Mouse (Mus musculus) heart, embryonic 12.5 days (tissue): Measurements from ENCODE around the gene Nrsn2. TPM values are rescaled to one million over a fixed set of nuclear protein-coding genes. Genes with fewer than 3 reads are reported as not detected.

Experiments
- ATAC-seq: fragments of 200-750 bp; cut with Nextera tagmentation; 2 replicates; pipeline ENCODE4 v1.8.0; 2017; ENCODE audit warnings: moderate TSS enrichment, moderate library complexity; ENCODE audit not compliant: insufficient number of reproducible peaks, low FRiP score
- H3K27ac ChIP-seq: fragments of 300-500 bp; sonication (generic); 2 replicates; pipeline ENCODE4 v1.5.1; 2016; ENCODE audit warnings: mild to moderate bottlenecking, moderate library complexity; ENCODE audit not compliant: poor library complexity, severe bottlenecking
- H3K27me3 ChIP-seq: fragments of 300-500 bp; sonication (generic); replicated peaks from 2 replicates; pipeline ENCODE4 v1.6.1; 2016; ENCODE audit warnings: mild to moderate bottlenecking, moderate library complexity
- H3K36me3 ChIP-seq: fragments of 300-500 bp; sonication (generic); 2 replicates; pipeline ENCODE4 v1.6.1; 2016; ENCODE audit warnings: mild to moderate bottlenecking, moderate library complexity
- H3K4me1 ChIP-seq: fragments of 300-500 bp; sonication (generic); replicated peaks from 2 replicates; pipeline ENCODE4 v1.6.1; 2016; ENCODE audit warnings: mild to moderate bottlenecking
- H3K4me2 ChIP-seq: fragments of 300-500 bp; sonication (generic); 2 replicates; pipeline ENCODE4 v1.6.1; 2016; ENCODE audit warnings: mild to moderate bottlenecking, moderate library complexity
- H3K4me3 ChIP-seq: fragments of 300-500 bp; sonication (generic); 2 replicates; pipeline ENCODE4 v1.5.1; 2016; ENCODE audit warnings: mild to moderate bottlenecking
- H3K9ac ChIP-seq: fragments of 300-500 bp; sonication (generic); 2 replicates; pipeline ENCODE4 v1.6.1; 2016; ENCODE audit warnings: mild to moderate bottlenecking, moderate library complexity
- H3K9me3 ChIP-seq: fragments of 300-500 bp; sonication (generic); replicated peaks from 2 replicates; pipeline ENCODE4 v1.6.1; 2016; ENCODE audit warnings: mild to moderate bottlenecking, moderate library complexity
- WGBS: fragments of 180-500 bp; shearing (Covaris S2); methylation state at CpG from one replicate; pipeline ENCODE4 v1.1.7; 2016; 5-methylcytosine and 5-hydroxymethylcytosine counted together
- polyA plus RNA-seq: library from polyadenylated mRNA; unstranded; fragments of >200 nt; fragmentation: Nextera tagmentation; extraction: Ambion mirVana; gene quantifications from 2 replicates; pipeline ENCODE4 v1.2.1, GENCODE M21; 2016

The Nrsn2 gene
- polyA plus RNA-seq, 1 experiment from 2014 or later, result 3.8 TPM

DNA sequence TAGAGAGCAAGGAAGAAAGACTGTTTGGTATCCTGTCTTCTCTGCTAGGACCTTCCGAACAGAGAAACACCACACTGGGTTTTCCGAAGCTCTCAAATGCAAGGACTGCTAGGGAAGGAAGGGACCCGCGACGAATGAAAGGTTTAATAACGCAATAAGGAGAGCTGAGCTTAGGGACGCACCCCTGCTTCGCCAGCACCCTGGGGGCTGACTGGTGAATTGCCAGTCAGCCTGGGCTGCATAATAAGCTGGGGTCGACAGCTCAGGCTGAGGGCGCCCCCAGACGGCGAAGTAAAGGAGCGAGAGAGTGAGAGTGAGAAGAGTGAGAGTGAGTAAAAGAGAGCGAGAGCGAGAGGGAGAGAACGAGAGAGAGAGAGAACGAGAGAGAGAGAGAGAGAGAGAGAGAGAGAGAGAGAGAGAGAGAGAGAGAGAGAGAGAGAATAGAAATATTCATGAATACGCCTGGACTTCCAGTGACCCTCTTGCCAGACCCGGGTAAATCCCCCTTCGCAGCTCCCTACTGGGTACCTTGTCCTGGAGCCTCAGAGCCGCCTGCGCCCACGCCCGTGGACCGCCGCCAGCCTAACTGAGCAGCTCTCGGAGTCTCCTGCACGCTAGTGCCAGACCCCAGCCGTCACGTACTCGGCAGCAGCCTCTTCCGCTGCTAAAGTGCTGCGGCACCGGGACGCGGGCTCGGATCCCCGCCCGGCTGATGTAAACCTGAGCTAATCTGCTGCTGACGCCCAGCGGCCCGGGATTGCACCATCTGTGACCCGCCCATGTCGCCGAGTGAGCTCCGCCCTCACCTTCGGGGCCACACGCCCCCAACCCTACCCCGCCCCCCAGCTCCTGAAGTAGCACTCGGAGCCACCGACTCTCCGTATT, 32.9 kb downstream of the Nrsn2 start, which contains the start of gene Trib3:
Gene Trib3 (minus strand): TSS at position 704 of the 885 bp plus-strand sequence.
- no peaks in the 10 kb centered on the region for H3K36me3 ChIP-seq
- peak within 1 kb of the TSS; percentile 33 for H3K27ac ChIP-seq
- H3K4me3 ChIP-seq, result peak within 1 kb of the TSS; percentile 59
- no peaks in the 10 kb centered on the region for H3K9me3 ChIP-seq
- peak within 1 kb of the TSS; percentile 87 for H3K4me2 ChIP-seq
- peak; percentile 94 for ATAC-seq
- 0 out of 2 replicates have a peak, but pooled peaks cover 4% of the 10 kb centered on the region for H3K27me3 ChIP-seq
- peaks cover 25% of the 10 kb centered on the region for H3K4me1 ChIP-seq
- peak within 1 kb of the TSS; percentile 68 for H3K9ac ChIP-seq
- under 1% methylated on average over 52 of the region's 52 CpGs for WGBS

DNA sequence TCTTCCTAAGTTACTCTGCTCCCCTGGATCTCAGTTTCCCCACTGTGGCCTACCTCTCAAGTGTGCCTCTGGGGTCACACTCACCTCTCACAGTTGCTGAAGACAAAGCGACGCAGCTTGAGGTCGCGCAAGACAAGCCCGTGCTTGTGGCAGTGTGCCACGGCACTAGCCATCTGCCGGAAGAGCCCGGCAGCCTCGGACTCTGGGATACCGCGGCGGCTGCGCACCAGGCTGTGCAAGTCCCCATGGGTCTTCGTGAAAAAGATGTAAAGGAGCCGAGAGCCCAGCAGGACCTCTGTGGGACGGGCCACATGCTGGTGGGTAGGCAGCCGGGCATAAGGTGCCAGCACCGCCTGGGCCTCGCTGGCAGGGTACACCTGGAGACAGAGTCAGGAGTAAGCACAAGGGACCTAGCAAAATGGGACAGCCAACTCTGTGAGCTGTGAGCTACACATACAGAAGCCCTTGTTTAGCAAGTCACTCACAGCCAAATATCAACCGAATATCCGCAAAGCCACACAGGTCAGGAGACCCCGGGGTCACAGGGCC, 36.7 kb downstream of the Nrsn2 start:
- H3K9me3 ChIP-seq, result no peaks in the 10 kb centered on the region
- no peak overlapping the region for H3K4me3 ChIP-seq
- no peak for ATAC-seq
- peaks cover 28% of the 10 kb centered on the region for H3K4me1 ChIP-seq
- no peaks in the 10 kb centered on the region for H3K27me3 ChIP-seq
- H3K4me2 ChIP-seq, result no peak overlapping the region
- no peaks in the 10 kb centered on the region for H3K36me3 ChIP-seq
- no peak overlapping the region for H3K27ac ChIP-seq
- H3K9ac ChIP-seq, result no peak overlapping the region
- WGBS, result 78% methylated on average over 22 of the region's 22 CpGs

DNA sequence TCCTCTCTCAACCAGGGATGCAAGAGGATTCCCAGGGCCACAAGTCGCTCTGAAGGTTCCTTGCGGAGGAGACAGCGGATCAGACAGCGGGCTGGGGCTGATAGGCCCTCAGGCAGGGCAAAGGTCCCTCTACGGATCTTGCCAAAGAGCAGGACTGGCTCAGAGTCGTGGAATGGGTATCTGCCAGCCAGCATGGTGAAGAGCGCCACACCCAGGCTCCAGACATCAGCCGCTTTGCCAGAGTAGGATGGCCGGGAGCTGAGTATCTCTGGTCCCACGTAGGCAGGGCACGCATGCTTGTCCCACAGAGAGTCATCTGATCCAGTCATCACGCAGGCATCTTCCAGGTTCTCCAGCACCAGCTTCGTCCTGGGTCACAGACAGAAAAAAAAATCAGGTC, 38.1 kb downstream of the Nrsn2 start:
- Histone ChIP-seq H3K27me3 (no peaks in the 10 kb centered on the region), H3K4me2 (no peak overlapping the region), H3K4me3 (no peak overlapping the region), H3K9ac (no peak overlapping the region), H3K4me1 (peaks cover 27% of the 10 kb centered on the region), H3K36me3 (no peaks in the 10 kb centered on the region), H3K9me3 (no peaks in the 10 kb centered on the region), H3K27ac (no peak overlapping the region)
- WGBS, result 82% methylated on average over 13 of the region's 13 CpGs
- no peak for ATAC-seq

DNA sequence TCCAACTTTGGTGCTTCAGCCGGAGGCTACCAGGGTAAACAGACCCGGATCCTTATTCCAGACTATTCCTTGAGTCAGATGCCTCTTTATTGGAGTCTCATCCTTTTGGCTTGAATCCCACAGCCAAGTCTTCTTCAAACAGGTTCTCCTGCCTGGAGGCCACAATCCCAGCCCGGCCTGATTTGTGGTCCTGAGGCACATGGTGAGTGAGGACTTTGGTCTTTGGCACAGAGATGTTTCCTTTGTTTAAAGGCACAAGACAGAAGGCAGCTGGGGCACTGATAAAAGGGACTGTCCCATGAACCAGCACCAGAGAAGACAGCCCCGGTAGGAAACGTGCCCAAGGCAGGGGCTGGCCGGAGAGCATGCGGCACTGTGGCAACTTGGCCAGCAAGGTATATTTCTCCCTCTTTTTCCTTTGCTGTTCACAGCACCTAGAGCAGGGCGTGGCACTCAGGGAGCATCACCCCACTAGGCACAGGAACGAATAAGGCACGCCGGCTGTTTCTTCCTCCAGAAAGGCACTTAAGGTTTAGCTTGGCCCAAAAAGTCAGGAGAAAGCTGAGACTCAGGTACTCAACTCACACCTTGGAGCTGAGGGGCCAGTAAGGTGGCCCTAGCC, 38.7 kb downstream of the Nrsn2 start:
- Histone ChIP-seq H3K36me3 (no peaks in the 10 kb centered on the region), H3K27ac (no peak overlapping the region), H3K9me3 (no peaks in the 10 kb centered on the region), H3K4me3 (no peak overlapping the region), H3K4me2 (no peak overlapping the region), H3K9ac (no peak overlapping the region), H3K4me1 (peaks cover 24% of the 10 kb centered on the region), H3K27me3 (no peaks in the 10 kb centered on the region)
- WGBS, result 87% methylated on average over 11 of the region's 11 CpGs
- ATAC-seq, result no peak

DNA sequence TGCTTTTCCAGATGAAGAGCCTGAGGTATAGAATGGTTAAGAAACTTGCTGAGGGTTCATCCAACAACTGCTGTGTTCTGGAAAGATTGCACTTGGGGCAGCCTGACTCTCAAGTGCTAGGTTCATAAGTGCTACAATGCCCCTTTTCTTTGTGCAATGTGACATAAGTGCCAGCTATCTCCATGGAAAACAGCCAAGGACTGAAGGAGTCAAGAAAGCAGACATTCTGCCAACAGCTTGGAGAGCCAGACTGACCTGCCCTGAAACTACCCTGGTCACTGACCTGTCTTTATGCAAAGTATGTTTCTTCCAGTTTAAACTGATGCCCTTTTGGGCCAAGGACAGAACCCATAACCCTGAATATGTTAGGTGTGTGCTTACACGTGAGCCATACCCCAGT, 39.6 kb downstream of the Nrsn2 start:
- Histone ChIP-seq H3K9me3 (no peaks in the 10 kb centered on the region), H3K4me1 (peaks cover 24% of the 10 kb centered on the region), H3K27ac (no peak overlapping the region; the same call in 1 of the 2 replicates), H3K4me3 (no peak overlapping the region), H3K4me2 (no peak overlapping the region), H3K27me3 (no peaks in the 10 kb centered on the region), H3K36me3 (no peaks in the 10 kb centered on the region), H3K9ac (no peak overlapping the region)
- WGBS, result 69% methylated on average over 1 of the region's 1 CpGs
- no peak for ATAC-seq

DNA sequence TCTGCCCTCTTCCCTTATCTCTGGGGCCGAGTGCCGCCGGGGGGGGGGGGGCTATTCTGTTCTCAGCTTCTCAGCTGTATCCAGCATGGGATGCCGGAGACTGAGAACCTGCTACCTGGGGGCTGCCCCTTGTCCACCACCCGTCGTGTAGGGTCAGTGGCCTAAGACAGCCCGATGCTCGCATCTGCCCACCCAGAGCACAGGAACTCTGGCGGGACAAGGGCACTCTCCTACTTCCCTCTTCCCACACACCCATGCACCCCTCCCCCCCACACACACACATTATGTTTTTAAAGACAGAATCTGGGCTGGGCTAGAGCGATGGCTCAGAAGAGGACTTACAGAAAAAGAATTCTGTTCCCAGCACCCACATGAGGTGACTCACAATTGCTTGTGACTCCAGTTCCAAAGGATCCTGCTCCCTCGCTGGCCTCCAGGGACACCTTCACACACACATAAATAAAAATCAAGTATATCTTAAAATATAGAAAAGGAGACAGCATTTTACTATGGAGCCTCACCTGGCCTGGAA, 41.1 kb downstream of the Nrsn2 start:
- H3K4me1 ChIP-seq, result peaks cover 36% of the 10 kb centered on the region
- H3K4me2 ChIP-seq, result no peak overlapping the region
- H3K36me3 ChIP-seq, result 0 out of 2 replicates have a peak, but pooled peaks cover 5% of the 10 kb centered on the region
- H3K9me3 ChIP-seq, result no peaks in the 10 kb centered on the region
- no peak overlapping the region for H3K27ac ChIP-seq
- H3K27me3 ChIP-seq, result no peaks in the 10 kb centered on the region
- H3K4me3 ChIP-seq, result no peak overlapping the region
- no peak overlapping the region for H3K9ac ChIP-seq
- ATAC-seq, result no peak
- WGBS, result 34% methylated on average over 11 of the region's 11 CpGs

DNA sequence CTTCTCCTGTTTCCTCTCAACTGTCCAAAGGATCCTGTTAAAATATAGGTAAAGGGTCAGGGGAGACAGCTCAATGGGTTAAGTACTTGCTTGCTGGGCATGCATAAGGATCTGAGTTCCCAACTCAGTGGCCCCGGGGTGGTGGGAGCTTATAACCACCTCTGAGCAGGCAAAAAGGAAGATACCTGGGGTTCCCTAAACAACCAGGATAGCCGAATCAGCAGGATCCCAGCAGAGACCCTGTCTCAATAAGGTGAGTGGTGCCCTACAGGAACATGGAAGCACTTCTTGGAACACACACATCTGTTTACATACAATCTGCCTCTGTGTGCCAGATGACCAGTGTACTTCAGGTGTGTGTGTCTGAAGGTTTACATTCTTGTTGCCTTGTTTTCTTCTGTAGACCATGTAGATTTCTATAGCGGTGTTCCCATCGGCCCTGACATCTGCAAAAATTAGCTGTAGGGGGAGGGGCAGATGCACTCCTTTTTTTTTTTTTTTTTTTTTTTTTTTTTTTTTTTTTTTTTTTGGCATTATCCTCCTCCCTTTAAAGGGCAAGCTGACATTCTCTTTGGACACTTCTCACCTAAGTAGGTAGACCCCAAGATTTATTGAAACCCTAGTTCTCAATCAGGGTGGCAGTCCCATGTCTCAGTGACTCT, 43.0 kb downstream of the Nrsn2 start:
- H3K36me3 ChIP-seq, result peaks cover 19% of the 10 kb centered on the region; the same call in 1 of the 2 replicates
- H3K27ac ChIP-seq, result no peak overlapping the region
- no peak overlapping the region for H3K4me3 ChIP-seq
- H3K27me3 ChIP-seq, result no peaks in the 10 kb centered on the region
- H3K4me2 ChIP-seq, result no peak overlapping the region
- ATAC-seq, result no peak
- H3K9ac ChIP-seq, result no peak overlapping the region
- WGBS, result 67% methylated on average over 4 of the region's 4 CpGs
- H3K4me1 ChIP-seq, result peaks cover 37% of the 10 kb centered on the region
- H3K9me3 ChIP-seq, result no peaks in the 10 kb centered on the region

DNA sequence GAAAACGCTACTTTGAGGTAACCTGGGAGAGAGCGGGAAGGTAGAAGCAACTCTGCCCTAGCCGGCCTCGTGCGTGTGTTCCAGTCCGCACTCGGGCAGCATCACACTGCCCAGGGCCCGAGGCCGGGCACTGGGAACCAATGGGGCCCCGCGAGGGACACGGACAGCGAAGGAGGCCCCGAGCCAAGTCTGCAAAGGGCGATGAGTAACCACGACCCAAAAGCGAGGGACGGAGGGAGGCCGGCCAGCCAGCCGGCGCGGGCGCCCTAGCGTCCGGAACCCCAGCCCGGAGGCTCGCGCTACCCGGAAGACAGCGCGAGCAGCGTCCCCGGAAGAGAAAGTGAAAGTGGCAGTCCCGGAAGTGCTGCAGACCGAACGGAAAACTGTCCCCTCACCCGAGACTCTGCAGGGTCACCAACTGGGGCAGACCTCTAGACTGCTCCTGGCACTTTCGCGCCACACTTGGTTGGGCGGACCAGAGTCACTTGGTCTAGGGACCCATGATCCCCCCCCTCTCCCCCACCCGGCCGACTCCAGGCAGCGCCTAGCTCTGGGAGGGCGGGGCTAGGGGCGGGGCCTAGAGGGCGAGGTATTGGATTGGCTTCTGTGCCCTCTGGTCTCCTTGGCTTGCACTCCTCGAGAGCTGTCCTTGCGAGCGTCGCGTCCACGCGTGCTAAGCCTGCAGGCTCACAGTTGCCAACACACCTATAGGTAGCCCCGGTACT, 44.2 kb downstream of the Nrsn2 start, which contains the start of gene Rbck1:
Gene Rbck1 (minus strand): TSS at position 553 of the 725 bp plus-strand sequence.
- Histone ChIP-seq H3K9me3 (no peaks in the 10 kb centered on the region), H3K4me3 (peak within 1 kb of the TSS; percentile 90), H3K9ac (peak within 1 kb of the TSS; percentile 93), H3K27ac (peak within 1 kb of the TSS; percentile 94), H3K36me3 (peaks cover 30% of the 10 kb centered on the region), H3K4me2 (peak within 1 kb of the TSS; percentile 73), H3K4me1 (peaks cover 37% of the 10 kb centered on the region), H3K27me3 (no peaks in the 10 kb centered on the region)
- ATAC-seq, result peak; percentile 95
- under 1% methylated on average over 54 of the region's 54 CpGs for WGBS

DNA sequence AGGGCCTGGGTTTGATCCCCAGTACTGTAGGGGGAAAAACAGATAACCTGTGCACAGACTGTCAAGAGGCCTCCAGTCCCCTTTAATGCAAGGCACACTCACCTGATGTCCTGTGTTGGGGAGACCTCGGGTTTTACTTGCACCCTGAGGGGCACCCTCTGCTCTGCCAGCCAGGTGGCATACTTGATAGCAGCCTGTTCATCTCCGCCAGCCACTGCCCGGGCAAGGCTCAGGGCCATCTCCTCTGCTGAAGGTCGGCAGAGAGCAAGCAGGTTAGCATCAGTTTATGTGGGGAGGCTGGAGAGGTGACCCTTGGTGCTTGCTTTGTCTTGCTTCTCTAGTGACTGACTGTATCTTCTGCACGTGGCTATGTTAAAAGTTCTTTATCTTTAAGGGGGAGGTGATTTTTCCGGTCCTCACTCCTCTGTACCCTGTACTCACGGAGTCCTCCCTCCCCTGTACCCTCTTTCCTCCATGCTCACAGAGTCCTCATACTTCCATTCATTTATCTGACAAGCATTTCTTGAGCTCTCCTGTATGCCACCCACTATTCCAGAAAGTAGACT, 45.5 kb downstream of the Nrsn2 start:
- no peaks in the 10 kb centered on the region for H3K27me3 ChIP-seq
- H3K4me1 ChIP-seq, result peaks cover 25% of the 10 kb centered on the region
- H3K4me3 ChIP-seq, result peak overlapping the region; percentile 90
- peak overlapping the region; percentile 93 for H3K9ac ChIP-seq
- H3K27ac ChIP-seq, result no peak overlapping the region
- peaks cover 44% of the 10 kb centered on the region for H3K36me3 ChIP-seq
- H3K4me2 ChIP-seq, result peak overlapping the region; percentile 73
- no peaks in the 10 kb centered on the region for H3K9me3 ChIP-seq
- 39% methylated on average over 7 of the region's 7 CpGs for WGBS
- no peak for ATAC-seq

DNA sequence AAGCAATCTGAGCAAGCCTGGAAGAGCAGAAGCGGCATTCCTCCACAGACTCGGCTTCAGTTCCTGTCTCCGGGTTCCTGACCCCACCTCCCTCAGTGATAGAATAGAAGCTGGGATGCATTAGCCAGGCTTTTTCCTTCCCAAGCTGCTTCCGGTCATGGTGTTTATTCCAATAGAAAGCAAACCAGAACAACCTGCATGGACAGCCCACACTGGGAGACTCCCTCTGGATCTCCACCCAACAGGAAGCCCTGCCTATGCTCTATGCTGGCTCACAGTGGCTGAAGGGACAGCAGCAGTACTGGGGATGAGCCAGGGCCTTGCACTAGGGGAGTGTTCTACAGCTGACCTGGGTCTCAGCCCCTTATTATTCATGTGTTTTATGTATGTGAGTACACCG, 48.5 kb downstream of the Nrsn2 start:
- WGBS, result 65% methylated on average over 5 of the region's 5 CpGs
- Histone ChIP-seq H3K27ac (no peak overlapping the region), H3K4me2 (no peak overlapping the region), H3K4me1 (peaks cover 13% of the 10 kb centered on the region), H3K9ac (no peak overlapping the region), H3K36me3 (peaks cover 73% of the 10 kb centered on the region), H3K27me3 (no peaks in the 10 kb centered on the region), H3K9me3 (no peaks in the 10 kb centered on the region), H3K4me3 (no peak overlapping the region)
- ATAC-seq, result no peak
